Mouse (Mus musculus) CH12.LX (cell line): Measurements from ENCODE around the gene Zgrf1.

Source experiments
- CHD2 ChIP-seq: IDR thresholded peaks from 2 replicates; pipeline ENCODE4 v1.6.1; 2011; ENCODE audit warnings: low read length, improper control_type of control experiment
- CTCF ChIP-seq, 2 experiments: IDR thresholded peaks in 1 of 2; conservative IDR thresholded peaks in 1 of 2; 2 replicates each; pipeline ENCODE4 v1.5.1; 2011 to 2012; ENCODE audit warnings: low read depth in 2 of 2, low read length in 2 of 2, improper control_type of control experiment in 1 of 2, inconsistent platforms in 1 of 2, mild to moderate bottlenecking in 1 of 2, moderate library complexity in 1 of 2
- MAX ChIP-seq: IDR thresholded peaks from 2 replicates; pipeline ENCODE4 v1.6.1; 2011; ENCODE audit warnings: low read length, improper control_type of control experiment

DNA sequence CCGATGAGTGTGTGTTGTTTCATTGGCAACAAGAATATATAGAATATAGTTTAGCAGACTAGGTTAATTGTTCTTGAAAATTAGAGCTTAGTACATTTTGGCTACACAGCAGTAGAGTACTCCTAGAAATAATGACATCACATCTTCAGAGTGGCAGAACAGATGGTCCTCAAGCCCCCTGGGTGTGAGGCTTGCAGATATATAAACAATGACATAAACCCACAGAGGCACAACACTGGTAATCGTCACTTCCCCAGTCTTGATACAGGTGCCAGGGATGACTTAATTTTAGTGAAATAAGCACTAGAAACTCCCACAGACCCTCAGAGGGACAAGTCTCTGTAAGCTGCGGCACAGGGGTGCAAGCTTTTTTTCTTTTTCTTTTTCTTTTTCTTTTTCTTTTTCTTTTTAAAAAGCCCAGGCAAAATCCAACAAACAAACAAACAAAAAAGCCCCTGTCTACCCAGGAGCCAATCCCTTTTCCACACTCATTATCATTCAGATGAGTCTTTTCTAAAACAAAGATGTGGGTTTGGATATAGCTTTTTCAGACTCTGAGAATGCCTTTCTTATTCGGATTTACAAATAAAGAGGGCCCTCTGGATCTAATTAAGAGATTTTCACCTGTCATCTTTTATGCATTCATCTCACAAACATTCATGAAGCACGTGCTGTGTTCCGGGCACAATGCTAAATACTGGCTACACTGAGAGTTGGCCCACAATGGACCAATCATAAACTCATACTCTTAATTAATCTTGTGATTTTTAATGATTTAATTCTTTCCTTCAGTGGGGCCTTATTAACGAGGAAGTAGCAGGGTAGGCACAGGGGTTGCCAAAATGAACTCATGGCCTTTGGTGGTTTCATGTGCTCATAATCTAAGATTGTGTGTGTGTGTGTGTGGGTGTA is 98.7 kb downstream of the Zgrf1 start:
- TF ChIP-seq CTCF (conservative IDR thresholded peaks at IDR 0.05 in 1 of 2, IDR thresholded peaks at IDR 0.05 in 1 of 2; ENCODE audit: low read depth in 2 of 2, low read length in 2 of 2): no peak
- TF ChIP-seq CHD2: no peak
- TF ChIP-seq MAX: no peak
